Mouse (Mus musculus) bone marrow macrophage, adult 2 months (primary cell): ENCODE measurements at regions not wholly inside any gene's neighbourhood (a gene's known extent, or its start where the extent isn't known, plus 50 kb on each side); places are given as distances from the start of the nearest gene placed in this dataset.

ENCODE experiments used
- H3K27ac ChIP-seq: 2 replicates; pipeline ENCODE4 v1.5.1; 2012; ENCODE audit warnings: low read depth, low read length; ENCODE audit not compliant: insufficient read depth
- H3K4me1 ChIP-seq: 2 replicates; pipeline ENCODE4 v1.6.1; 2012; ENCODE audit warnings: low read length; ENCODE audit not compliant: control insufficient read depth, insufficient read depth
- H3K4me3 ChIP-seq: 2 replicates; pipeline ENCODE4 v1.5.1; 2012; ENCODE audit warnings: mild to moderate bottlenecking, low read length, moderate library complexity; ENCODE audit not compliant: insufficient read depth
- CTCF ChIP-seq: IDR thresholded peaks from 2 replicates; pipeline ENCODE4 v1.5.1; 2012; ENCODE audit warnings: low read depth, mild to moderate bottlenecking, low read length, moderate library complexity
- POLR2A ChIP-seq: IDR thresholded peaks from 2 replicates; pipeline ENCODE4 v1.6.1; 2012; ENCODE audit warnings: mild to moderate bottlenecking, low read depth, low read length, borderline replicate concordance

DNA sequence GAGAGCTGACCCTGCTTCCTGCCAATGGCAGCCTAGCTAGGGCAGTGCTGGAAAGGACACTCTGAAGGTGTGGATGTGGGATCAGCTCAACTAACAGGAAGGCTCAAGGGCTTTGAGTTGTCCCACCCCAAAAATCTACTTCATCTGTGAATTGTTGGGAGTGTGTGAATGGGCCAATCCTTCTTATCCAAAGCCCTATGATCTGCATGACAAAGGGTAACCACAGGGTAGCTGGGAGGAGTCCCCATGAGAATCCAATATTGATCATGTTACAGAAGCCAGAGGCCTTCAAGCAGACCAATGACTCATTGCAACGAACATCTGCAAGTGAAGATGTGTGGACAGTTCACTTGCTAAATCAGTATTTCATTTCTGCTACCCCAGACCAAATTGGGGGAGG lies 51.1 kb upstream of the Adra1b start:
- Histone ChIP-seq H3K4me1 (no peaks in the 10 kb centered on the region), H3K27ac (no peak overlapping the region), H3K4me3 (no peak overlapping the region)
- no peak for TF ChIP-seq POLR2A
- no peak for TF ChIP-seq CTCF

DNA sequence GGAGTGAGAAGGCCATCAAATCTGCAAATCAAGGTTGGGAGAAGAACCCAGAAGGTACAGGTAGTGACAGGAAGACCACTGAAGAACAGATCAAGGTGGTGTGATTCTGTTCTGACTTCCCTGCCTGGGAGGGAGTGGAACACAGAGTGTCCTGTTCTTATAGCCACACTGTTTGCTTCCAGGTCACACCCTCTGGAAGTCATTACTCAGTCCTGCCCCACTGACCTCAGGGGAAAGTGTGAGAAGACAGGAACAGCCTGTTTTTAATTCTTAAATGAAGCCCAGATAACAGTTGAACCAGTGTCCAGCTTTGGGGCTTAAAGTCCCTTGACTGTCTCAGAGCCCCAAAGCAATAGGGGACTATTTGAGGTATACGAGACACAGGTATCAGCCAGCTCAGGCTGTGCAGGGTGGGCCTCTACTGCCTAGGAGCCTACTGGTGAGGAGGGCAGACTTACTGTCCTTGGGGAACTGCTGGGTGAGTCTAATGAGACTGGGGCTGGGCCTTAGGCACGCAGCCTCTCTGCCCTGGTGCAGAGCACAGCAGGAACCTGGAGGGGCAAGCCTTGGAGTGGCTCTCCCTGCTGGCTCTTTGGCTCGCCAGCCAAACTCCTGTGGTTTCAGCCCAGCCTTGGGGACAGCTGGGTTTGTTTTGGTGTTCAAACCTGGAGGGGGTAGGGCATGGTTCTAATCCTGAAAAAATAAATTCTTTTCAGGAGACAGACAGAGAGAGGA lies 57.4 kb upstream of the Adra1b start:
- no peak for TF ChIP-seq POLR2A
- H3K4me1 ChIP-seq = no peaks in the 10 kb centered on the region
- H3K27ac ChIP-seq = no peak overlapping the region
- no peak overlapping the region for H3K4me3 ChIP-seq

DNA sequence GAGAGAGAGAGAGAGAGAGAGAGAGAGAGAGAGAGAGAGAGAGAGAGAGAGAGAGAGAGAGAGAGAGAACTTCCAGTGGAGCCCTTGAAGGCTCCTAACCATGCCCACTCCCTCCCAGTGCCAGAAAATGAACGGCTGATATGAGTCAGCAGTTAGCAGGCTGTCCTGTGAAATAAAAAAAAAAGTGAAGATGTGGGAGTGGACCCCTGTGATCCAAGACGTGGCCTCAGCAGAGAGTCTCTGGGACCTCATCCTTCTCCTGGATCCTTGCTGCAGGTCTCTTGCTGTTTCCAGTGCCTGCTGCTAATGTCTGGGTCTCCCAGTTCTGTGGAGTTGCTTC lies 57.9 kb upstream of the Adra1b start:
- Histone ChIP-seq H3K4me1 (no peaks in the 10 kb centered on the region), H3K27ac (no peak overlapping the region), H3K4me3 (no peak overlapping the region)
- no peak for TF ChIP-seq POLR2A
- TF ChIP-seq CTCF = no peak

DNA sequence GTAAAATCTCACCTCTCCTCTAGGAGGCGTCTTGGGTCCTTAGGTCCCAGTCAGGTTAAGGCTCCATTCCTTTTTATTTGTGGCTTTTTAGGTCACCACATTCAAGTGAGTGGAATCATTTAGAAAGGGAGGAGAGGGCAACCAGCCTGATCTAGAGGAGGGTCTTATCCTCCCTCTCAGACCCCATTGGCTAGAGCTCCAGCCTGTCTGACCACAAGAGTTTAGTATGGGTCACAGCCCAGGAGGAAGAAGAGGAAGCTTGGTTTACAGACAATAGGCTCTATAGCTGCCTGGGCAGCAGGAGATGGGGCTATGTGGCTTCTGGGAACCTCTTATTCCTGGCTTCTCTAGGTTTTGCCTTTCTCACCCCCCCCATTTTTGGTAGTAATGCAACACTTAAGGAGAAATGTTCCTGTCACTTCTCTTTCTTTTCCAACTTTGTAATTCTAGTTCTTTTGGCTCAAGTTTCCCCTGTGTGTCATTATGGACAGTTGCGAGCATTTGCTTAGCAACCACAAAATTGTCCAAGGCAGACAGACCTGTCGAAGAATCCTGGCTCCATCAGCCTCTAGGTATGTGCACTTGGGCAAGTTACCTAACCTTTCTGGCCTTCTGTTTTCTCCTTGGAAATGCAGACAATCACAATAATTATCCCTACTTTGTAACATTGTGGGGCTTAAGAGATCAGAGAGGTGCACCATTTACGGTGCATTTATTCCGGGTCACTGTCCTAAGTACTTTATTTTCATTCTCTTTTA lies 59.5 kb upstream of the Adra1b start:
- H3K4me3 ChIP-seq = no peak overlapping the region
- no peaks in the 10 kb centered on the region for H3K4me1 ChIP-seq
- no peak overlapping the region for H3K27ac ChIP-seq
- no peak for TF ChIP-seq POLR2A
- TF ChIP-seq CTCF = no peak

DNA sequence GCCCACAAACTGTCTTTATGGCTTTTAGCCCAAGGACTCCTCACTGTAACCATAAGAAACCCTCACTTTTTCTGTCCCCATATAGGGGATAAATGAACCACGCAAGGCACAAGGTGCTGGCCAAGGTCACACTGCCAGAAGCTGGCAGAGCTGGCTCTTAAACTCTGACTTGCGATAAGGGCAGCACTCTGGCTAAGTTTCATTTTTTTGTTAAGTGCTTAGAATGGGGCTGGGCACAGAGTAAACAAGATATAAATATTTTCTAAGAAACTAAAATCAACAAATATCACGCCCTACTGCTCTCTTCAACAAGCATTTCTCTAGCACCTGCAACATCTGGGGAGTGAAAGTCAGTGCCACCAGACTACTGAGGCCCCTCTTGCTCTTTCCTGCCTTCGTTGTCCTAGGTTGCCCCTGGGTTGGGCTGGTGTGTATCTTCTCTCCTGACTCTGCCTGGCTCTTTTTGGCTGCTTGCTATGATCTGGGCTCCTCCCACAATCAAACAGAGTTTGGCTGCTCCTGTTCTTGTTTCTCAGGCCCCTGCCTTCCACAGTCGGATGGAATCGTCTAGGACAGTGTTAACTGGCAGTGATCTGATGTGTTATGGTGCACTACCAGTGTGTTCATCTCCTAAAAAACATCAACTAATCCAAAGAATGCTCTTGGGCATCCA lies 60.5 kb upstream of the Adra1b start:
- TF ChIP-seq CTCF = no peak
- no peak for TF ChIP-seq POLR2A
- Histone ChIP-seq H3K4me3 (no peak overlapping the region), H3K27ac (no peak overlapping the region), H3K4me1 (no peaks in the 10 kb centered on the region)

DNA sequence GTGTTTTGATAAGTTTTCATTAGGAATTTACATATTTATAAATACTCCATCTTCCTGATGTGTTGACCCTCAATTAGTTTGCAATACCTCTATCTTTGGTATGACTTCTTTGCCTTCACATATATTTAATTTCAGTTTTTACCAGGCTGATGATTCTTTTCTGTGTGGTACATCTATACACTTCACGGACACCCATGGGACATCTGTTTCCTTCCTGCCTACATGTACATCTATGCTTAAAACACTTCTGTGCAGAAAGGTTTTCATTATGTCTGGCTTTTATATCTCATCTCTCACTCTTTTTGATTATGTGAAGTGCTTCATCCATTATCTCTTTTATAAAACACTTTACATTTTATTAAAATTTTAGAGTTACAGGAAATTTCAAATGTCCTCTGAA lies 66.8 kb upstream of the Adra1b start:
- no peak for TF ChIP-seq POLR2A
- Histone ChIP-seq H3K27ac (no peak overlapping the region), H3K4me1 (no peaks in the 10 kb centered on the region), H3K4me3 (no peak overlapping the region)

DNA sequence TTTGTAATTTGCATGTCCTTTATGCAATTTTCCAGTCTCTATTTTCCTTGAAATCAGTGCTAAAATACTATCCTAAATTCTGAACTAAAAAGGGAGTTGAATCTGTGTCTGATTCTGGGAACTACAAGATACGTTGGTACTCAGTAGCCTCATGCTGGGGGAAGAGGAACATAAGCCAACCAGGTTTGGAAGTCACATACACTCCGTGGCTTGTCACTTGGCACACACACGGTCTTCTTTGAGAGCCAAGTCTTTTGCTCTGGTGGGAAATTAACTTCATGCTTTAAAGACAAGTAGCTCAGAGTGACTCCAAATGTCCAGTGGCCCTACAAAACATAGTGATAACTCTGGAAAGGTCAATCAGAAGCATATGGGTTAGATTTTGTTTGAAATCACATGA lies 70.9 kb upstream of the Adra1b start:
- H3K4me3 ChIP-seq = no peak overlapping the region
- no peak overlapping the region for H3K27ac ChIP-seq
- H3K4me1 ChIP-seq = no peaks in the 10 kb centered on the region
- TF ChIP-seq CTCF (no peak), POLR2A (no peak)

DNA sequence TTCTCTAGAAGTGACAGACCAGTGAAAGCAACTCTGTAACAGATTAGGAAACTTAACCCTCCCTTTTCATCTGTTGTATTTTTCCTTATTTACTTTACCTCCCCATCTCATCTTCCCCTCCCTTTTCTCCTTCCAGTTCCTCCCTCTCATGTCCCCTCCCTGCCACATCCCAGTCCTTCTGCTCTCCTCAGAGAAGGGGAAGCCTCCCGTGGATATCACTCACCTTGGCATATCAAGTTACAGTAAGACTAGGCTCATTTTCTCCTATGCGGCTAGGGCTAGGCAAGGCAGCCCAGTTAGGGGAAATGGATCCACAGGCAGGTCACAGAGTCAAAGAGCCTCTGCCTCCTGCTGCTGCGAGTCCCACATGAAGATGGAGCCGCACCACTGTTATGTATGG lies 75.0 kb upstream of the Adra1b start:
- TF ChIP-seq CTCF (no peak), POLR2A (no peak)
- Histone ChIP-seq H3K27ac (no peak overlapping the region), H3K4me1 (no peaks in the 10 kb centered on the region), H3K4me3 (no peak overlapping the region)

DNA sequence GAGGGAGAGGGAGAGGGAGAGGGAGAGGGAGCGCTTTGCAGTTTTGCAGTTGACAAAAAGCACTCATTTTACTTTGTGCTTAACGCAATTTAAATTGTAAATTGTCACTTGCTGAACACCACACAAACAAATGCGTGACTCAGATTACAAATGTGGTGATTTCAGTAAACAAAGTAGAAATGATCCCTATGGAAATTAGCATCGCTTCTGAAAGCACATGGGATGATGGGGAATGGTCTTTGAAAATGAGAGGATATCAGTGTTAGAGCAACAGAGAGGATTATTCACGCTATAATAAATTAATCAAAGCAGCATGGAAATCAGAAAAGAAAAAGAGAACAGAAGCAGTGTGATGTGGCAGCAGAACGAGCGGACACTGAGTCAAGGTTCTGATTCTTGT lies 78.4 kb upstream of the Adra1b start:
- Histone ChIP-seq H3K27ac (no peak overlapping the region), H3K4me3 (no peak overlapping the region), H3K4me1 (no peaks in the 10 kb centered on the region)
- TF ChIP-seq POLR2A (no peak), CTCF (no peak)

DNA sequence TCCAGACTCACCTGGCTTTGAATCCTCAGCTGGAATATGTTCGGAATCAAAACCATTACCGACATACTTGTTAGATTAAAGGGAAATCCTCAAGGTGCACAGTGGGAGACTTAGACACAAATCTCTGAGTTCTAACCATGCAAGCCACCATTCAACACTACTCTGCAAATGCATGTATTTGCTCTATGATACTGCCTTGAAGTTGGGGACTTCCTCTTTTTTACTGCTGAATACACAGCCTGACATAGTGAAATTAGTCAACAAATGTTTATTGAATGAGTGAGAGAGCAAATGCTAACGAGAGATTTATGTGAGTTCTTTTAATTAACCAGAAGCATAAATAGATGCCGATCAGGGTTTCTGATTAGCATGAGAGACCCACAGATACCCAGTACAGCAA lies 79.4 kb upstream of the Adra1b start:
- H3K4me1 ChIP-seq = no peaks in the 10 kb centered on the region
- TF ChIP-seq CTCF (no peak), POLR2A (no peak)
- no peak overlapping the region for H3K4me3 ChIP-seq
- no peak overlapping the region for H3K27ac ChIP-seq
